Mouse (Mus musculus) ES-Bruce4 (cell line): Measurements from ENCODE around the gene Nbea. TPM values are rescaled to one million over a fixed set of nuclear protein-coding genes. Genes with fewer than 3 reads are reported as not detected.

ENCODE experiments used
- H3K27ac ChIP-seq: 2 replicates; pipeline ENCODE4 v1.5.1; 2012; ENCODE audit warnings: low read length, inconsistent platforms; ENCODE audit not compliant: insufficient read depth
- H3K27me3 ChIP-seq: 2 replicates; pipeline ENCODE4 v1.6.1; 2012; ENCODE audit warnings: mild to moderate bottlenecking, low read length, inconsistent platforms; ENCODE audit not compliant: control insufficient read depth, poor library complexity, insufficient read depth, severe bottlenecking
- H3K36me3 ChIP-seq: 2 replicates; pipeline ENCODE4 v1.6.1; 2012; ENCODE audit warnings: inconsistent platforms, mild to moderate bottlenecking, low read length, moderate library complexity; ENCODE audit not compliant: control insufficient read depth, poor library complexity, insufficient read depth, severe bottlenecking
- H3K4me1 ChIP-seq: one replicate; pipeline ENCODE4 v1.8.1; 2011; ENCODE audit warnings: low read length; ENCODE audit not compliant: control insufficient read depth, insufficient read depth
- H3K4me3 ChIP-seq: 2 replicates; pipeline ENCODE4 v1.5.1; 2011; ENCODE audit warnings: low read depth, mild to moderate bottlenecking, low read length
- H3K9ac ChIP-seq: 2 replicates; pipeline ENCODE4 v1.6.1; 2012; ENCODE audit warnings: low read depth, mild to moderate bottlenecking, inconsistent platforms; ENCODE audit not compliant: poor library complexity, severe bottlenecking
- H3K9me3 ChIP-seq: replicated peaks from 2 replicates; pipeline ENCODE4 v1.6.1; 2012; ENCODE audit warnings: mild to moderate bottlenecking, low read length, inconsistent platforms; ENCODE audit not compliant: control insufficient read depth, poor library complexity, insufficient read depth, severe bottlenecking
- CTCF ChIP-seq: IDR thresholded peaks from one replicate; pipeline ENCODE4 v1.8.1; 2011; ENCODE audit warnings: low read depth, low read length
- EP300 ChIP-seq: IDR thresholded peaks from 2 replicates; pipeline ENCODE4 v1.6.1; 2011; ENCODE audit warnings: low read depth, low read length; ENCODE audit not compliant: insufficient read depth
- POLR2A ChIP-seq: IDR thresholded peaks from one replicate; pipeline ENCODE4 v1.8.1; 2011; ENCODE audit warnings: low read length; ENCODE audit not compliant: insufficient read depth
- polyA plus RNA-seq: library from polyadenylated mRNA; stranded (reverse); fragments of >200 nt; gene quantifications from 2 replicates; pipeline ENCODE4 v1.2.4, GENCODE M21; 2011; ENCODE audit warnings: low read depth; ENCODE audit not compliant: missing spikeins, insufficient read depth, insufficient read length

Nbea gene
- polyA plus RNA-seq, 1 experiment: 6.1 TPM

- no peak for TF ChIP-seq EP300
- TF ChIP-seq POLR2A: no peak
- TF ChIP-seq CTCF: no peak
- no peak overlapping the region for H3K4me3 ChIP-seq
- H3K9me3 ChIP-seq: no peaks in the 10 kb centered on the region; the same call in 1 of the 2 replicates
- H3K4me1 ChIP-seq: no peaks in the 10 kb centered on the region
- H3K27me3 ChIP-seq: peaks cover 11% of the 10 kb centered on the region
- no peaks in the 10 kb centered on the region for H3K36me3 ChIP-seq
- no peak overlapping the region for H3K27ac ChIP-seq
- no peak overlapping the region for H3K9ac ChIP-seq
Measured at GRCm38 (mm10) chr3:55785981-55786725, 397.3 kb downstream of the Nbea start.

GRCm38 (mm10) chr3:55785266-55785980 is 398.1 kb downstream of the Nbea start:
- no peak overlapping the region for H3K9ac ChIP-seq
- H3K9me3 ChIP-seq: no peaks in the 10 kb centered on the region; the same call in 1 of the 2 replicates
- no peaks in the 10 kb centered on the region for H3K4me1 ChIP-seq
- no peak overlapping the region for H3K27ac ChIP-seq
- H3K36me3 ChIP-seq: no peaks in the 10 kb centered on the region
- H3K4me3 ChIP-seq: no peak overlapping the region
- TF ChIP-seq POLR2A (no peak), CTCF (no peak), EP300 (no peak)
- H3K27me3 ChIP-seq: peaks cover 13% of the 10 kb centered on the region

GRCm38 (mm10) chr3:55784101-55784500 is 399.4 kb downstream of the Nbea start:
- Histone ChIP-seq H3K4me1 (no peaks in the 10 kb centered on the region), H3K27me3 (peaks cover 13% of the 10 kb centered on the region), H3K27ac (no peak overlapping the region), H3K36me3 (no peaks in the 10 kb centered on the region), H3K9ac (no peak overlapping the region), H3K4me3 (no peak overlapping the region), H3K9me3 (no peaks in the 10 kb centered on the region; the same call in 1 of the 2 replicates)
- TF ChIP-seq POLR2A: no peak
- no peak for TF ChIP-seq EP300

GRCm38 (mm10) chr3:55783171-55784081 is 400.1 kb downstream of the Nbea start:
- Histone ChIP-seq H3K9me3 (no peaks in the 10 kb centered on the region; the same call in 1 of the 2 replicates), H3K4me1 (no peaks in the 10 kb centered on the region), H3K36me3 (no peaks in the 10 kb centered on the region), H3K27ac (no peak overlapping the region), H3K9ac (no peak overlapping the region), H3K27me3 (peaks cover 13% of the 10 kb centered on the region), H3K4me3 (peak overlapping the region; percentile 30)
- TF ChIP-seq EP300: no peak

GRCm38 (mm10) chr3:55782771-55783170 is 400.7 kb downstream of the Nbea start:
- TF ChIP-seq CTCF (no peak), EP300 (no peak), POLR2A (no peak)
- H3K4me1 ChIP-seq: no peaks in the 10 kb centered on the region
- no peaks in the 10 kb centered on the region; the same call in 1 of the 2 replicates for H3K9me3 ChIP-seq
- H3K9ac ChIP-seq: no peak overlapping the region
- no peaks in the 10 kb centered on the region for H3K36me3 ChIP-seq
- H3K27ac ChIP-seq: no peak overlapping the region
- peak overlapping the region; percentile 30 for H3K4me3 ChIP-seq
- H3K27me3 ChIP-seq: peaks cover 13% of the 10 kb centered on the region
